Mouse (Mus musculus): ENCODE data around the gene Retreg1. TPM values are rescaled to one million over a fixed set of nuclear protein-coding genes. Genes with fewer than 3 reads are reported as not detected.

Retreg1 gene
- polyA plus RNA-seq, 1 experiment = not detected

DNA sequence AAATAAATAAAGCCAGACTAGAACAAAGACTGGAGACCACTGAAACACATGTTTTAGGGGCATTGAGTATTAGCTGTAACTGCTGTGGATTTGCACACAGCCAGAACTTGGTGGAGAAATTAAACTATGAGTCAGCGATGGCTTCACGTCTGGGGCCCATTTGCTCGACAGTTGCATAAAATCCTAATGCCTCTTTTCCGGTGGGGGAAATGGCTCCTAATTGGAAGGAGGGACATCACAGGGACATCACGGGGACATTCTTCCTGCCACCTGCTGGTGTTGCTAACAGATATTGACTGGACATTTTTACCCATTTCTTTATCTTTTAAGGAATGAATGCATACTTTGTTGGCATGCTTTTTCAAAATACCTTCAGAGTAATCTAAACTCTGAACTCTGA lies 26.1 kb downstream of the Retreg1 start:
- peaks cover 10% of the 10 kb centered on the region for H3K4me1 ChIP-seq (ENCODE audit: control insufficient read depth, insufficient read depth, low read length)
- no peak overlapping the region for H3K4me3 ChIP-seq (ENCODE audit: insufficient read depth, low read depth, low read length)
- no peak overlapping the region for H3K27ac ChIP-seq (ENCODE audit: insufficient read depth, low read depth, low read length)
- TF ChIP-seq POLR2A (IDR thresholded peaks at IDR 0.05; ENCODE audit: insufficient read depth, low read depth, low read length) = no peak
- no peak for TF ChIP-seq CTCF (IDR thresholded peaks at IDR 0.05; ENCODE audit: insufficient read depth, low read depth, low read length)
- 54% methylated on average over 5 of the region's 5 CpGs for WGBS

DNA sequence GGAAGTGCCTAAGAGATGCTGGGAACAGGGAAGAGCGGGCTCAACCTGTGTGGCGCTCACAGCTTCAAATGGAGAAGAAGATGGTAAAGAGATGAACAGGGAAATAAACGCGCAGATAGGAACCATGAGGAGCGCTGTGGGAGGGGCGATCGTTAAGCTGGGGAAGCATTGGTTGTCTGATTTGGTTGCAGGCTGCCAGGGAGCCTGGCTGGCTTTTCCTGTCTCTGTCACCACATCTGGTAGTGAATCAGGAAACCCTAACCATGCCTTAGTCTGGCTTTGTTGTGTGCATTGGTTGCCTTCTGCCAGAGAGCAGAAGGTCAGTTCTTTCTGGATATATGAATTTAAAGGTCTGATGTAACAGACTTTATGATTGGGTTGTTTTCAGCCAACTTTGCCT lies 28.5 kb downstream of the Retreg1 start:
- TF ChIP-seq CTCF (IDR thresholded peaks at IDR 0.05; ENCODE audit: insufficient read depth, low read depth, low read length) (no peak), POLR2A (IDR thresholded peaks at IDR 0.05; ENCODE audit: insufficient read depth, low read depth, low read length) (no peak)
- H3K4me3 ChIP-seq (ENCODE audit: insufficient read depth, low read depth, low read length) = no peak overlapping the region
- no peak overlapping the region for H3K27ac ChIP-seq (ENCODE audit: insufficient read depth, low read depth, low read length)
- WGBS = 93% methylated on average over 7 of the region's 7 CpGs
- peaks cover 11% of the 10 kb centered on the region for H3K4me1 ChIP-seq (ENCODE audit: control insufficient read depth, insufficient read depth, low read length)

DNA sequence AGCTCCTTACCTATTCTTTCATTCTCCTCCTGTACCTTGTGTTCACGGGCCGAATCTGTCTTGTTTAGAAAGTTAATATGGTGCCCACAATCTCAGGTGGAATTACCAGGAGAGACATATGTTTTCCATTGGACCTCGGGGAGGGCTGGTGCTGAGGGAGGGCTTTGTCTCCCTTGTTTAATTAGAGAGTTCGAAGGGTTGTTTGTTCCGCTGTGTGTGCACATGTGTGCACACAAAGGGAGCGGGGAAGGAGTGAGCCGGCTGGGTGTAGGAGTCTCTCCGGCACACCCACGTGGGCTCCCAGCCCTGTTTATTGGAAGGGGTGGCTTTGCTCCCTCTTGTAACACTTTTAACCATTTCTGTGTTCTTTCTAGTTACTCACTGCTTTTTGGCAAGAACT lies 29.1 kb downstream of the Retreg1 start:
- TF ChIP-seq POLR2A (IDR thresholded peaks at IDR 0.05; ENCODE audit: insufficient read depth, low read depth, low read length) = no peak
- TF ChIP-seq CTCF (IDR thresholded peaks at IDR 0.05; ENCODE audit: insufficient read depth, low read depth, low read length) = no peak
- Histone ChIP-seq H3K4me1 (ENCODE audit: control insufficient read depth, insufficient read depth, low read length) (peaks cover 16% of the 10 kb centered on the region), H3K27ac (ENCODE audit: insufficient read depth, low read depth, low read length) (no peak overlapping the region), H3K4me3 (ENCODE audit: insufficient read depth, low read depth, low read length) (no peak overlapping the region)
- WGBS = 33% methylated on average over 9 of the region's 9 CpGs

DNA sequence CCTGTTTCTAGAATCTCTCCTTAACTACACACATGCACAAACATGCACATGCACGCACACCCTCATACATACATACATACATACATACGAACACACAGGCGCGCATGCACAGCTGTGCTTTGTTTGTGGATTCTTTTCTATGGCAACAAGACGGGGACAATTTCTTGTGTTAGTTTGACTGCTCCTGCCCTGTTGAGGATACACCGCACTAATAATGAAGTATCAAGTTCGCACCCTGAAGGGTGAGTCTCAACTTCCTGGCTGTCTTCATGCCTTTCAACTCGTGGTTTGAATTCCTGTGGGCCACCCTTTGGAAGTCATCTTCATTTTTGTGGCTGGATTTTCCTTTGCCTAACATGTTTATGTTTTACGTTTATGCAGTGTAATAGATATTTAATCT lies 29.7 kb downstream of the Retreg1 start:
- Histone ChIP-seq H3K27ac (ENCODE audit: insufficient read depth, low read depth, low read length) (no peak overlapping the region), H3K4me1 (ENCODE audit: control insufficient read depth, insufficient read depth, low read length) (peaks cover 20% of the 10 kb centered on the region), H3K4me3 (ENCODE audit: insufficient read depth, low read depth, low read length) (no peak overlapping the region)
- WGBS = 88% methylated on average over 9 of the region's 9 CpGs
- TF ChIP-seq CTCF (IDR thresholded peaks at IDR 0.05; ENCODE audit: insufficient read depth, low read depth, low read length) (no peak), POLR2A (IDR thresholded peaks at IDR 0.05; ENCODE audit: insufficient read depth, low read depth, low read length) (no peak)

DNA sequence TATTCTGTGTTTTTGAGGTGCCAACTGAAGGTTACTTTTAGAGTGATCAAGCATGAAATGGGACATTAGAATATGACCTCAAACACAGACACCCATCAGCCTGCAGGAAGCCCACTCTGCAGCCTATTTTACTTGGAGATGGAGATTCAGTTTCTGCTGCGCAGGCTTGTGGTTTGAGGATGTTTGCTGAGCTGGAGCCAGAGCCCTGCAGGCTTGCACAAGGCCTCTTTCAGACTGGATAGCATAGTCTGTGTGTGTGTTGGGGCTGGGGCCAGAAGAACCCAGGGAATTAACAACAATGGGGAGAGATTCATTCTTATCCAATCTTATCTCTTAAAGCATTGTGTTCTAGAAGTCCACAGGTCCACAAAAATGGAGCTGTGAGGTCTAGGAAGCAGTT lies 30.6 kb downstream of the Retreg1 start:
- Histone ChIP-seq H3K4me1 (ENCODE audit: control insufficient read depth, insufficient read depth, low read length) (peaks cover 23% of the 10 kb centered on the region), H3K27ac (ENCODE audit: insufficient read depth, low read depth, low read length) (no peak overlapping the region), H3K4me3 (ENCODE audit: insufficient read depth, low read depth, low read length) (no peak overlapping the region)
- TF ChIP-seq POLR2A (IDR thresholded peaks at IDR 0.05; ENCODE audit: insufficient read depth, low read depth, low read length) (no peak), CTCF (IDR thresholded peaks at IDR 0.05; ENCODE audit: insufficient read depth, low read depth, low read length) (no peak)
- 63% methylated on average over 1 of the region's 1 CpGs for WGBS

DNA sequence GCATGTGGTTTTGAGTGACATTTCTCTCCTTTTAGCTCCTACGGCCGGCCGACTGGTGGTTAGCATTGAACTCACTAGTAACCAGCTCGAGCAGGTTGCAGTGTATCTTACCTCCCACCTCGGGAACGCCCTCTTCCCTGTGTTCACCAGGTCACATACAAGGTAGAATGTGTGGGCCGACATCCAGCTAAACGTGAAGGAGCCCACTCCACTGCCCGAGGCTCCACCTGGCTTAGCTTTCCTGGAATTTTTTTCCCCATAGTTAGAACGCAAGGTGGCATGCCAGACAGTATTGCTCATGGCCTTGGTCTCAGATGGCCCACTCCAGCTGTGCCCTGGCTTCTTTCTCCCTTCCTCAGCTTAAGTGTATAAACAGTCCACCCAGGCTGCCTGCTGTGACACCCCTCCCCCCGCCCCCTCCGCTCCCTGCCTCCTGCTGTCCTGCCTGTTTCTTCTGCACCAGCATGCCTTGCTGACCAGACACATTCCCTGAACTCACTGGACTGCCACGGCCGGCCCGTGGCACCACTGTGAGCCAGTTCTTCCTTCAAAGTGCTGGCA lies 33.7 kb downstream of the Retreg1 start:
- H3K27ac ChIP-seq (ENCODE audit: insufficient read depth, low read depth, low read length) = no peak overlapping the region
- no peak for TF ChIP-seq POLR2A (IDR thresholded peaks at IDR 0.05; ENCODE audit: insufficient read depth, low read depth, low read length)
- TF ChIP-seq CTCF (IDR thresholded peaks at IDR 0.05; ENCODE audit: insufficient read depth, low read depth, low read length) = no peak
- H3K4me3 ChIP-seq (ENCODE audit: insufficient read depth, low read depth, low read length) = no peak overlapping the region
- 62% methylated on average over 15 of the region's 15 CpGs for whole genome bisulfite sequencing
- peaks cover 17% of the 10 kb centered on the region for H3K4me1 ChIP-seq (ENCODE audit: control insufficient read depth, insufficient read depth, low read length)

DNA sequence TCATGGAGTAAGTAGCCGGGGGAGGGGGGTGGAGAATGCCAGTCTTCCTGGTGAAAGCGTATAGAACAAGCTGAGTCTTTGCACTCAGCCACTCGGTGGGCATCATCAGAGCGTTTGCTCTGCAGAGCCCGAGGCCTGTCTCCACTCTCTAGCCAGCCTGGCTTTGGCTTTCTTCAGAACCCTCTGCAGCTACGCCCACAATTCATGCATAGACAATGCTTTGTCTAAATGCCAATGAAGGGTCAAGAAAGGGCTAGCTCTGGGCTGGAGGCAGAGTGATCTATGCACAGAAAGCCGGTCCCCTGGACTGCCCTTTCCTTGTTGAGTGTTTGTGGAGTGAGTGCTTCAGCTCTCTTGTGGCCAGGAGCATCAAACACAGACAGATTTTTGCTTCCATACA lies 34.8 kb downstream of the Retreg1 start:
- no peak for TF ChIP-seq POLR2A (IDR thresholded peaks at IDR 0.05; ENCODE audit: insufficient read depth, low read depth, low read length)
- TF ChIP-seq CTCF (IDR thresholded peaks at IDR 0.05; ENCODE audit: insufficient read depth, low read depth, low read length) = no peak
- Histone ChIP-seq H3K4me3 (ENCODE audit: insufficient read depth, low read depth, low read length) (no peak overlapping the region), H3K4me1 (ENCODE audit: control insufficient read depth, insufficient read depth, low read length) (peaks cover 13% of the 10 kb centered on the region), H3K27ac (ENCODE audit: insufficient read depth, low read depth, low read length) (no peak overlapping the region)
- 56% methylated on average over 7 of the region's 7 CpGs for WGBS

DNA sequence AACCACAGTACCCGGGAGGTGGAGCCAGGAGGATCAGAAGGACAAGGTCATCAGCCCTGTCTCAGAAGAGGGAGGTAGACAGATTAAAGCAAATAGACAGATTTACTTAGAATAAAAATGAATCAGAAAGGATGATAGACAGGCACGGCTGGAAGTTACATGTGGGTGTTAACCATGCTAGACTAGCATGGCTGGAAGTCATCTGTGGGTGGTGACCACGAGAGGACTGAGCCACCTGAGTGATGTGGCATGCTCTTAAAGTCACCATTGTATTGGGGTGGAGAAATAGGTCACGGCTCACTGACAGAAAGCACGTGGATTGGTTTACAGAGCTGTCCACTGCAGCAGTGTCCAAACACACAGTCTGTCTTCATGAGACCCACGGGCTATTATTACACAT lies 36.2 kb downstream of the Retreg1 start:
- WGBS = 85% methylated on average over 6 of the region's 6 CpGs
- TF ChIP-seq CTCF (IDR thresholded peaks at IDR 0.05; ENCODE audit: insufficient read depth, low read depth, low read length) (no peak), POLR2A (IDR thresholded peaks at IDR 0.05; ENCODE audit: insufficient read depth, low read depth, low read length) (no peak)
- Histone ChIP-seq H3K4me3 (ENCODE audit: insufficient read depth, low read depth, low read length) (no peak overlapping the region), H3K4me1 (ENCODE audit: control insufficient read depth, insufficient read depth, low read length) (peaks cover 13% of the 10 kb centered on the region), H3K27ac (ENCODE audit: insufficient read depth, low read depth, low read length) (no peak overlapping the region)

DNA sequence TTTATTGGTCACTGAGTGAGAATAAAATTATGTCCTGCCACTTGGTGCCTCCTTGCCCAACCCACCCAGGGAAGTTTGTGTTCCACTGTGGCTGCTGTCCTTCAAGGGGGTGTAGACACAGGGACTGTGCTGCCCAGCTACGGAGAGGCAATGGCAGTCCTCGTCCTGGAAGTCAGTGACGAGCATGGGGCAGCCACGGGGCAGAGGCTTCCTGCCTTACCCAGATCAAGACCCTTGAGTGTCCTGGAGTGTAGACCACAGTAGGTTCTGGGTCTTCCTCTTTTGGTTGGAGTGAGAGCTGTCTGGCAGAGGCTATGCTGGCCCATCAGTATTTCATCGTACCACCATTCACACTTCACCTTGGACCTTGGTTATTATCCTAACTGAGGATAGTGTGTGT lies 37.2 kb downstream of the Retreg1 start:
- H3K27ac ChIP-seq (ENCODE audit: insufficient read depth, low read depth, low read length) = no peak overlapping the region
- no peak overlapping the region for H3K4me3 ChIP-seq (ENCODE audit: insufficient read depth, low read depth, low read length)
- peaks cover 16% of the 10 kb centered on the region for H3K4me1 ChIP-seq (ENCODE audit: control insufficient read depth, insufficient read depth, low read length)
- no peak for TF ChIP-seq POLR2A (IDR thresholded peaks at IDR 0.05; ENCODE audit: insufficient read depth, low read depth, low read length)
- no peak for TF ChIP-seq CTCF (IDR thresholded peaks at IDR 0.05; ENCODE audit: insufficient read depth, low read depth, low read length)
- WGBS = 93% methylated on average over 5 of the region's 5 CpGs

DNA sequence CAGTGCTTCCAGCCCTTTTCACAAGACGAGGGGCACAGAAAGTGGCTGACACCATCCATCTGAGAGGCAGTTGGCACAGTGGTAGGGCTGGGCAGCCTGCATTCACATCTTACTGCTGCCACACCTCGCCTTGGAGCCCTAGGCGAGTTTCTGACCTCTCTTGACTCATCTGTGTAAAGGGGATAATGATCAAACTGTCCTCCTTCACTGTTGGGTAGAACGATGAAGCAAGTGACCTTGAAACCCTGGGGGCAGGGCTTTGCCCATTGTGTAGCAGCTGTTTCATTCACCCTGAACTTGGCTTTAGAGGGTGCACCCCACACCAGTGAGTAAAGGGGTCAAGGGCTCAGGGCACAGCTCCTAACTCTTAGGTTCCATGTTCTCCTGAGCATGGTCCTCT lies 39.0 kb downstream of the Retreg1 start:
- WGBS = 71% methylated on average over 4 of the region's 4 CpGs
- TF ChIP-seq CTCF (IDR thresholded peaks at IDR 0.05; ENCODE audit: insufficient read depth, low read depth, low read length) (no peak), POLR2A (IDR thresholded peaks at IDR 0.05; ENCODE audit: insufficient read depth, low read depth, low read length) (no peak)
- no peak overlapping the region for H3K4me3 ChIP-seq (ENCODE audit: insufficient read depth, low read depth, low read length)
- peaks cover 10% of the 10 kb centered on the region for H3K4me1 ChIP-seq (ENCODE audit: control insufficient read depth, insufficient read depth, low read length)
- no peak overlapping the region for H3K27ac ChIP-seq (ENCODE audit: insufficient read depth, low read depth, low read length)

Data from olfactory bulb, adult 2 months (tissue).